Mouse (Mus musculus) liver, adult 2 months (tissue): ENCODE data around the gene 1700003E16Rik. TPM values are rescaled to one million over a fixed set of nuclear protein-coding genes. Genes with fewer than 3 reads are reported as not detected.
"Not testable (repeated sequence)": the region's sequence is repeated elsewhere in the genome, so short reads cannot be mapped to it uniquely, and the experiment has no call there.

Experiments used
- DNase-seq: peaks from one replicate; pipeline ENCODE4 v3.0.0-alpha.2; 2011; ENCODE audit warnings: low read depth, low spot score; ENCODE audit errors: extremely low read depth
- H3K27ac ChIP-seq: fragments of 200-500 bp; replicated peaks from 2 replicates; pipeline ENCODE4 v1.5.1; 2012; ENCODE audit warnings: low read depth, mild to moderate bottlenecking, control low read depth, inconsistent platforms, low read length; ENCODE audit not compliant: insufficient read depth
- H3K27me3 ChIP-seq: fragments of 200-500 bp; 2 replicates; pipeline ENCODE4 v1.6.1; 2012; ENCODE audit warnings: mild to moderate bottlenecking, moderate library complexity, low read length, inconsistent platforms; ENCODE audit not compliant: control insufficient read depth, insufficient read depth
- H3K36me3 ChIP-seq: fragments of 200-500 bp; 2 replicates; pipeline ENCODE4 v1.6.1; 2012; ENCODE audit warnings: low read length, inconsistent platforms; ENCODE audit not compliant: control insufficient read depth, insufficient read depth
- H3K4me1 ChIP-seq: fragments of 200-500 bp; 2 replicates; pipeline ENCODE4 v1.6.1; 2011; ENCODE audit warnings: low read length; ENCODE audit not compliant: control insufficient read depth, insufficient read depth
- H3K4me3 ChIP-seq: fragments of 200-500 bp; 2 replicates; pipeline ENCODE4 v1.5.1; 2011; ENCODE audit warnings: low read depth, mild to moderate bottlenecking, control low read depth, low read length, moderate library complexity; ENCODE audit not compliant: insufficient read depth
- H3K79me2 ChIP-seq: fragments of 200-500 bp; 2 replicates; pipeline ENCODE4 v1.6.1; 2012; ENCODE audit warnings: inconsistent platforms, mild to moderate bottlenecking, low read length, moderate library complexity; ENCODE audit not compliant: control insufficient read depth, insufficient read depth
- H3K9ac ChIP-seq: fragments of 200-500 bp; 2 replicates; pipeline ENCODE4 v1.6.1; 2012; ENCODE audit warnings: low read depth, mild to moderate bottlenecking, control low read depth, inconsistent platforms, low read length
- CTCF ChIP-seq: fragments of 200-500 bp; IDR thresholded peaks from 2 replicates; pipeline ENCODE4 v1.5.1; 2011; ENCODE audit warnings: low read depth, low read length, control low read depth
- POLR2A ChIP-seq: fragments of 200-500 bp; IDR thresholded peaks from 2 replicates; pipeline ENCODE4 v1.6.1; 2011; ENCODE audit warnings: low read length, control low read depth; ENCODE audit not compliant: insufficient read depth; ENCODE audit errors: extremely low read depth
- WGBS: fragments of 180-500 bp; shearing (Covaris S2); methylation state at CpG from one replicate; pipeline ENCODE4 v1.1.7; 2018; 5-methylcytosine and 5-hydroxymethylcytosine counted together
- polyA plus RNA-seq: library from polyadenylated mRNA; depleted of rRNA; stranded (reverse); fragments of >200 nt; gene quantifications from 2 replicates; pipeline ENCODE4 v1.2.3, GENCODE M21; 2012
- total RNA-seq: library from RNA; depleted of rRNA; stranded (reverse); fragments of >200 nt; gene quantifications from 2 replicates; pipeline ENCODE4 v1.2.3, GENCODE M21; 2014

Gene 1700003E16Rik
- total and polyA plus RNA-seq, 2 experiments = 0.09 to 0.22 TPM

GRCm38 (mm10) chr6:83153485-83153884, 2.7 kb upstream of the 1700003E16Rik start:
- H3K27ac ChIP-seq = no peak overlapping the region
- 40% methylated on average over 5 of the region's 5 CpGs for WGBS
- no peak overlapping the region for H3K4me3 ChIP-seq
- no peaks in the 10 kb centered on the region for H3K79me2 ChIP-seq
- no peak for DNase-seq
- TF ChIP-seq CTCF (no peak), POLR2A (no peak)
- H3K9ac ChIP-seq = no peak overlapping the region
- peaks cover 6% of the 10 kb centered on the region; the same call in 1 of the 2 replicates for H3K4me1 ChIP-seq
- H3K27me3 ChIP-seq = no peaks in the 10 kb centered on the region
- H3K36me3 ChIP-seq = no peaks in the 10 kb centered on the region

GRCm38 (mm10) chr6:83155552-83156238, 509 bp upstream of the 1700003E16Rik start:
- H3K27me3 ChIP-seq = no peaks in the 10 kb centered on the region
- peaks cover 6% of the 10 kb centered on the region; the same call in 1 of the 2 replicates for H3K4me1 ChIP-seq
- 16% methylated on average over 23 of the region's 23 CpGs for WGBS
- H3K27ac ChIP-seq = no peak overlapping the region
- DNase-seq = no peak
- H3K4me3 ChIP-seq = peak overlapping the region; percentile 65
- H3K9ac ChIP-seq = peak overlapping the region; percentile 56
- H3K79me2 ChIP-seq = no peaks in the 10 kb centered on the region
- TF ChIP-seq CTCF (no peak), POLR2A (no peak)
- H3K36me3 ChIP-seq = no peaks in the 10 kb centered on the region

GRCm38 (mm10) chr6:83159456-83159855, 3.3 kb downstream of the 1700003E16Rik start:
- not testable (repeated sequence) for H3K9ac ChIP-seq, H3K79me2 ChIP-seq, H3K4me1 ChIP-seq, H3K36me3 ChIP-seq, H3K4me3 ChIP-seq, H3K27ac ChIP-seq, H3K27me3 ChIP-seq
- peak; percentile 50 for DNase-seq
- 0 out of 2 replicates have a peak, but pooled peaks have one; percentile 11 for TF ChIP-seq CTCF
- 32% methylated on average over 3 of the region's 3 CpGs for WGBS

GRCm38 (mm10) chr6:83161442-83161841, 5.2 kb downstream of the 1700003E16Rik start:
- H3K79me2 ChIP-seq = peaks cover 6% of the 10 kb centered on the region; the same call in 1 of the 2 replicates
- TF ChIP-seq CTCF (no peak), POLR2A (no peak)
- DNase-seq = no peak
- 43% methylated on average over 19 of the region's 19 CpGs for WGBS
- peaks cover 5% of the 10 kb centered on the region; the same call in 1 of the 2 replicates for H3K4me1 ChIP-seq
- peak overlapping the region; percentile 44; the same call in 1 of the 2 replicates for H3K4me3 ChIP-seq
- peak overlapping the region; percentile 84 for H3K9ac ChIP-seq
- no peaks in the 10 kb centered on the region for H3K27me3 ChIP-seq
- no peaks in the 10 kb centered on the region for H3K36me3 ChIP-seq
- no peak overlapping the region for H3K27ac ChIP-seq

GRCm38 (mm10) chr6:83161921-83162641, 5.9 kb downstream of the 1700003E16Rik start:
- WGBS = 1% methylated on average over 49 of the region's 49 CpGs
- Histone ChIP-seq H3K36me3 (no peaks in the 10 kb centered on the region), H3K4me3 (peak overlapping the region; percentile 44), H3K4me1 (peaks cover 5% of the 10 kb centered on the region; the same call in 1 of the 2 replicates), H3K9ac (peak overlapping the region; percentile 84), H3K27me3 (no peaks in the 10 kb centered on the region), H3K27ac (peak overlapping the region; percentile 68), H3K79me2 (peaks cover 6% of the 10 kb centered on the region; the same call in 1 of the 2 replicates)
- TF ChIP-seq POLR2A = 0 out of 2 replicates have a peak, but pooled peaks have one; percentile 52
- peak; percentile 20; the same call in 1 of the 2 replicates for TF ChIP-seq CTCF
- DNase-seq = peak; percentile 72
